Mouse (Mus musculus): ENCODE results near the gene Nsun3. TPM values are rescaled to one million over a fixed set of nuclear protein-coding genes. Genes with fewer than 3 reads are reported as not detected.
"Not testable (repeated sequence)": the region's sequence is repeated elsewhere in the genome, so short reads cannot be mapped to it uniquely, and the experiment has no call there.

The Nsun3 gene
- polyA plus RNA-seq, 1 experiment from 2014 or later, result 8.5 TPM

DNA sequence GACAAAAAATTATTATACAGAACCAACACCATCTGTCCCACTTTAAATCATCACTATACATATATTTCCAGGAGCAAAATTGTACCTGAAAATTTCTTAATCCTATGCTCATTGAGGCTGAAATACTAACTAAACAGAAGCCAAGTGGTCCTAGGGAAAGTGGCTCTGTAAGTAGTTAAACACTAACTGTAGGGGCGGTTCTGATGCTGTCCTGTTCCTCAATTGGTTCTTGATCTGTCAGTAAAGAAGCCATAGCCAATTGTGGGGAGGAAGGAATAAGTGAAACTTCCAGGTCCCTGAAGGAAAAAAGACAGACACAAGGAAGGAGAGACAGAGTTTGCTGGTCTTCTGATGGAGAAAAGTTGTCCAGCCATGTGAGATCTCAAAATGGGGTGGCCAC is 52.3 kb downstream of the Nsun3 start:
- no peaks in the 10 kb centered on the region for H3K9me3 ChIP-seq
- H3K4me3 ChIP-seq, result no peak overlapping the region
- no peaks in the 10 kb centered on the region for H3K4me1 ChIP-seq
- H3K27ac ChIP-seq, result no peak overlapping the region
- H3K9ac ChIP-seq, result no peak overlapping the region
- no peak for ATAC-seq (ENCODE audit: borderline replicate concordance, extremely low read depth, low FRiP score, low TSS enrichment)
- H3K36me3 ChIP-seq, result no peaks in the 10 kb centered on the region
- H3K27me3 ChIP-seq, result no peaks in the 10 kb centered on the region
- 71% methylated on average over 1 of the region's 1 CpGs for WGBS
- no peak overlapping the region for H3K4me2 ChIP-seq

DNA sequence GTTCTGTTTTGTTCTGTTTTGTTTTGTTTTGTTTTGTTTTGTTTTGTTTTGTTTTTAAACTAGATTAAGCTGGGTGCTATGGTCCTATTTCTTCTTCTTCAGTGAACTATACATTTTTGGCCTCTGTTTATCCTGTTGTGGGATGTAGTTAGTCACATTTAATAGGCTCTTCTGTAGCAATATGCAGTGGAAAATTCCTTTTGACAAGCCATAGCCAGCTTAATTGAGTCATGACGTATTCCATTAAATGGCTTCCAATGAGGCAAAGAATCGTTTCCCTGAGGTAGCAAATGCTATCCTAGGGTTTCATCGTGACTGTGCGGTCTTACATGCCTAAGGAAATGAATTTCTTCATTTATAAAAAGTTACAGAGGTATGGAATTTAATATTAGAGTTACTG is 56.3 kb downstream of the Nsun3 start:
- Histone ChIP-seq H3K27ac (no peak overlapping the region), H3K4me3 (no peak overlapping the region), H3K27me3 (no peaks in the 10 kb centered on the region), H3K36me3 (no peaks in the 10 kb centered on the region), H3K9me3 (no peaks in the 10 kb centered on the region), H3K4me1 (no peaks in the 10 kb centered on the region), H3K4me2 (no peak overlapping the region), H3K9ac (no peak overlapping the region)
- ATAC-seq (ENCODE audit: borderline replicate concordance, extremely low read depth, low FRiP score, low TSS enrichment), result no peak
- WGBS, result 84% methylated on average over 4 of the region's 4 CpGs

DNA sequence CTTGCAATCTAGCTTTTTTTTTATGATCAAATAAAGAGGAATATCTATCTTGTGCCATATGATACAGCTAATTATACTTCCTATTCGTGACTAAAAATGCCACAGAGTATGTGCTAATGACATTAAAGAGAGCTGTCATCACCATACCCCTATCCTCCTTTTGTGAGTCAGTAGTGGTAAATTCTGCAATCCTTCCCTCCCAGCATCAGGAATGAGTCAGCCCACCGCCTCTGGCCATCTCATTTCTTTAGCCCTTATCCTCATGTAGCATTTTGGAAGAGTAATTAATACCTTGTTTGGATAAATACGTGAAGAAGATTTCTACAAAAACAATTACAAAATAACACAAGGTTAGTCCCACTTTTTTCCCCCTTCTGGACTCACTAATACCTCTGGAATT is 56.8 kb downstream of the Nsun3 start:
- no peak for ATAC-seq (ENCODE audit: borderline replicate concordance, extremely low read depth, low FRiP score, low TSS enrichment)
- Histone ChIP-seq H3K27ac (no peak overlapping the region), H3K9me3 (no peaks in the 10 kb centered on the region), H3K36me3 (no peaks in the 10 kb centered on the region), H3K9ac (no peak overlapping the region), H3K4me1 (no peaks in the 10 kb centered on the region), H3K27me3 (no peaks in the 10 kb centered on the region), H3K4me2 (no peak overlapping the region), H3K4me3 (no peak overlapping the region)
- 64% methylated on average over 3 of the region's 3 CpGs for WGBS

DNA sequence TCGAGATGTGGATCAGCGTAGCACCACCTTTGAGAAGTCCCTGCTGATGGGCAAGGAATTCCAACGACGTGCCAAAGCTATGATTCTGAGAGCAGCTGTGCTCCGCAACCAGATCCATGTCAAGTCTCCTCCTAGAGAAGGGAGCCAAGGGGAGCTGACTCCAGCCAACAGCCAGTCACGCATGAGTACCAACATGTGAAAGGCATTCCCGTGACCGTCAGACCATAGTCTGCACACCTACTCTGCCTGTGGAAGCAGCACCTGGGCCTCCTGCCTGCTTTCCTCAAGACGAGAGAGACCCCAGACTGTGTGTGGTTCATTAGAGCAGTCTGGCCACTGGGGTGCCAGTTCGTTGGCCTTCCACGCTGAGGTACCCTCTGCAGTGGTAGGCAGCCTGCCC is 68.4 kb downstream of the Nsun3 start:
- not testable (repeated sequence) for H3K9ac ChIP-seq; H3K36me3 ChIP-seq; H3K4me1 ChIP-seq; H3K4me3 ChIP-seq; H3K4me2 ChIP-seq; H3K9me3 ChIP-seq; H3K27me3 ChIP-seq; ATAC-seq (ENCODE audit: borderline replicate concordance, extremely low read depth, low FRiP score, low TSS enrichment); H3K27ac ChIP-seq
- WGBS, result 82% methylated on average over 9 of the region's 11 CpGs

DNA sequence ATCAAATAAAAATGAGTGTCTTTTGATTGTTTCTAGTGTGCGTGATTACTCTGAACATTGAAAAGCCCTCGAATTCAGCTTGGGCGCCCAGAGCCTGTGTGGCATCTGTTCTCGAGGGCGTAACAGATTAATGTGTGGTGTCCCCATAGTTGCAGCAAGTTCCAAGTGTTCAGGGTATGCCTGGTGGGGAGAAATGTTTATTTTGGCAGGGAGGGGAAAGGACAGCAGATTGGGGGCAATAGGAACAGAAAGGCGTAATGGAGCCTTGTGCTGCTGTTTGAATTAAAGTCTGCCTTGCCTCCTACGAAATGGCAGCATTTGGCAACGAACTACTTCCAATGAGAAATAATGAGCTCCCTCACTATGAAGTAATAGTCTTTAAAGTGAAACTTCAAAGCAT is 96.2 kb downstream of the Nsun3 start:
- ATAC-seq (ENCODE audit: borderline replicate concordance, extremely low read depth, low FRiP score, low TSS enrichment), result no peak
- no peak overlapping the region for H3K4me2 ChIP-seq
- H3K27me3 ChIP-seq, result no peaks in the 10 kb centered on the region
- 81% methylated on average over 8 of the region's 8 CpGs for WGBS
- no peaks in the 10 kb centered on the region for H3K36me3 ChIP-seq
- no peaks in the 10 kb centered on the region for H3K4me1 ChIP-seq
- no peak overlapping the region for H3K4me3 ChIP-seq
- H3K27ac ChIP-seq, result no peak overlapping the region
- no peak overlapping the region for H3K9ac ChIP-seq
- no peaks in the 10 kb centered on the region for H3K9me3 ChIP-seq

DNA sequence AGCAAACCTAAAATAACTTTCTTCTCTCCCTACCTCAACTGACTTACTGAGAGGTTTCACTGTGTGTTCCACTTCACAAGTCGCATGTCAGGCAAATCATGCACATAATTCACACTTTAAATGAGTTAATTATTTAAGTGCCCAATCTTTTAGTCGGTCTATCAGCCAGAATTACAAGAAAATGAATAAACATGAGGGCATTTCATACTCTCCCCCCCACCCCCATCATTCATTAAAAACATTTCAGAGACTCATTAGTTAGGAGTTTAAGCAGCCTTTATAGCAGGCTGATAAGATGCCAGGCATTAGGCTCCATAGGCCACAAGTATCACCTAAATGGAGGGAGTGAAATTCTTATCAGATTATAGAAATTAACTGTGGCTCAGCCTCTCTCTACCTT is 100.5 kb downstream of the Nsun3 start:
- H3K9ac ChIP-seq, result no peak overlapping the region
- no peak overlapping the region for H3K27ac ChIP-seq
- no peaks in the 10 kb centered on the region for H3K27me3 ChIP-seq
- no peak for ATAC-seq (ENCODE audit: borderline replicate concordance, extremely low read depth, low FRiP score, low TSS enrichment)
- no peaks in the 10 kb centered on the region for H3K9me3 ChIP-seq
- H3K4me1 ChIP-seq, result no peaks in the 10 kb centered on the region
- no peak overlapping the region for H3K4me3 ChIP-seq
- no peak overlapping the region for H3K4me2 ChIP-seq
- no peaks in the 10 kb centered on the region for H3K36me3 ChIP-seq
- WGBS, result 62% methylated on average over 2 of the region's 2 CpGs

DNA sequence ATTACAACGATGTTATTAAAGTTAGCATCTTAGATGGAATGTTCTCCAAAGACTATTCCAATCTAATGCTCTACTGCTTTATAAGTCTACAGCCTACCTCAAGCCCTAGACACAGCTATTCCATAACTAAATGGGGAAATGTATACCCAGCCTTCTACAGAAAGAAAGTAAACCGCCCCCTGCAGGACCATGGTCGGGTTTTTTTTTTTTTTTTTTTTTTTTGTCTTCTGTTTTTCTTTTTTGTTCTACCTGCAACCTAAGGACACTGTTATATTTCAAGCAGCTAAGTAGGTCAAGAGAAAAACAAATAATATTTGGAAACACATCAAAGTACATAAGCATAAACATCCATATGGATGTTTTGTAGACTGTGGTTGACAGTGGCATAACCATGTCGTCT is 101.1 kb downstream of the Nsun3 start:
- WGBS, result 70% methylated on average over 4 of the region's 4 CpGs
- H3K36me3 ChIP-seq, result no peaks in the 10 kb centered on the region
- H3K27ac ChIP-seq, result no peak overlapping the region
- no peak overlapping the region for H3K4me3 ChIP-seq
- H3K9me3 ChIP-seq, result no peaks in the 10 kb centered on the region
- no peaks in the 10 kb centered on the region for H3K27me3 ChIP-seq
- H3K4me1 ChIP-seq, result no peaks in the 10 kb centered on the region
- H3K4me2 ChIP-seq, result no peak overlapping the region
- no peak for ATAC-seq (ENCODE audit: borderline replicate concordance, extremely low read depth, low FRiP score, low TSS enrichment)
- H3K9ac ChIP-seq, result no peak overlapping the region

Small RNA genes within 50 kb of the gene (microRNA-seq; reads per million reads assigned to microRNA genes)
- gene Gm25986, result not detected

Other genes with a start within 250 kb of the Nsun3 start
- gene Stx19, start 27.9 kb upstream of the Nsun3 start, polyA plus RNA-seq (2015; fragmentation: Nextera tagmentation; extraction: Ambion mirVana), result 3.0 and 3.5 TPM in 2 replicates
- gene Arl13b, start 60.2 kb upstream of the Nsun3 start, polyA plus RNA-seq (2015; fragmentation: Nextera tagmentation; extraction: Ambion mirVana), result 20.5 and 21.3 TPM in 2 replicates
- 66.1 and 69.3 TPM in 2 replicates for gene Pros1, start 67.5 kb upstream of the Nsun3 start, polyA plus RNA-seq (2015; fragmentation: Nextera tagmentation; extraction: Ambion mirVana)

Data from lung, embryonic 15.5 days (tissue).